11 mouse cellular contexts compared by ENCODE assay signal in genomic region chr1:136381169-136381568, GRCm38 (mm10). TPM values are rescaled to one million over a fixed set of nuclear protein-coding genes. Genes with fewer than 3 reads are reported as not detected.
A peak's percentile ranks its signal among the peaks of the same experiment; 100 is the strongest.
DNase-seq lines count a peak whose midpoint lies in the region; ATAC-seq lines count a peak whose summit lies in the region.
"Had no signal": no experiment of that assay in that cellular context is flagged by ENCODE, and none has a peak within 500 bp of the region (broad histone marks: within the 10 kb centered on the region; RNA-seq: fewer than 3 reads in every experiment).

No protein-coding gene starts in this region.

- peak; percentile 33 for DNase-seq in adrenal gland, postnatal 14 days
- no peak for DNase-seq in adrenal gland, adult 8-10 months
- DNase-seq in midbrain, embryonic 11.5 days (ENCODE audit: low spot score, missing footprints): peak; percentile 45
- peak; percentile 32 to 37 for DNase-seq in lung, postnatal 4 days
- no peak for DNase-seq in left cerebral cortex, adult 11 months (ENCODE audit: low spot score)

- no peak overlapping the region for H3K4me3 ChIP-seq in midbrain, embryonic 11.5 days (ENCODE audit: low read depth, low read length)
- H3K4me3 ChIP-seq in midbrain, embryonic 16.5 days (ENCODE audit: low read depth, low read length): no peak overlapping the region
- H3K4me3 ChIP-seq in heart, embryonic 16.5 days (ENCODE audit: low read length): no peak overlapping the region
- H3K4me3 ChIP-seq: limb, embryonic 10.5 days; stomach, embryonic 15.5 days had no signal

- no peak overlapping the region for H3K4me2 ChIP-seq in midbrain, embryonic 11.5 days
- no peak overlapping the region for H3K4me2 ChIP-seq in midbrain, embryonic 16.5 days (ENCODE audit: low read length)
- H3K4me2 ChIP-seq in heart, embryonic 16.5 days (ENCODE audit: low read depth, low read length): no peak overlapping the region
- H3K4me2 ChIP-seq: stomach, embryonic 15.5 days had no signal

- no peak overlapping the region for H3K9ac ChIP-seq in midbrain, embryonic 11.5 days (ENCODE audit: low read length)
- H3K9ac ChIP-seq in midbrain, embryonic 16.5 days (ENCODE audit: low read depth, low read length): no peak overlapping the region
- no peak overlapping the region for H3K9ac ChIP-seq in heart, embryonic 16.5 days (ENCODE audit: low read length)
- H3K9ac ChIP-seq: stomach, embryonic 15.5 days had no signal

- WGBS in midbrain, embryonic 11.5 days: 88% methylated on average over 6 of the region's 6 CpGs
- 74% methylated on average over 6 of the region's 6 CpGs for WGBS in midbrain, embryonic 16.5 days
- 63% methylated on average over 6 of the region's 6 CpGs for WGBS in heart, embryonic 16.5 days

- H3K9me3 ChIP-seq in midbrain, embryonic 11.5 days (ENCODE audit: control insufficient read depth, low read length): no peaks in the 10 kb centered on the region
- 0 out of 2 replicates have a peak, but pooled peaks cover 4% of the 10 kb centered on the region for H3K9me3 ChIP-seq in midbrain, embryonic 16.5 days (replicated peaks; ENCODE audit: control insufficient read depth, low read length, poor library complexity, severe bottlenecking)
- peaks cover 3% of the 10 kb centered on the region; the same call in 1 of the 2 replicates for H3K9me3 ChIP-seq in heart, embryonic 16.5 days (replicated peaks; ENCODE audit: control insufficient read depth, low read length)
- H3K9me3 ChIP-seq: limb, embryonic 10.5 days; stomach, embryonic 15.5 days had no signal

- ATAC-seq in midbrain, embryonic 11.5 days (ENCODE audit: low FRiP score): no peak
- ATAC-seq in midbrain, embryonic 16.5 days: no peak
- no peak; the same call in 1 of the 2 replicates for ATAC-seq in heart, embryonic 16.5 days (replicated peaks; ENCODE audit: extremely low read depth, insufficient read depth, low FRiP score)
- no peak for ATAC-seq in inflammation-experienced regulatory T-cells, adult 6 months

- no peaks in the 10 kb centered on the region for H3K27me3 ChIP-seq in midbrain, embryonic 11.5 days (ENCODE audit: control insufficient read depth, insufficient read depth, low read length)
- no peaks in the 10 kb centered on the region for H3K27me3 ChIP-seq in midbrain, embryonic 16.5 days (ENCODE audit: control insufficient read depth, insufficient read depth, low read depth, low read length)
- H3K27me3 ChIP-seq in heart, embryonic 16.5 days (ENCODE audit: control insufficient read depth, insufficient read depth, low read length): no peaks in the 10 kb centered on the region
- H3K27me3 ChIP-seq: stomach, embryonic 15.5 days had no signal

- no peaks in the 10 kb centered on the region for H3K4me1 ChIP-seq in midbrain, embryonic 11.5 days (ENCODE audit: control insufficient read depth, insufficient read depth, low read length)
- no peaks in the 10 kb centered on the region for H3K4me1 ChIP-seq in midbrain, embryonic 16.5 days (ENCODE audit: control insufficient read depth, insufficient read depth, low read length)
- no peaks in the 10 kb centered on the region for H3K4me1 ChIP-seq in heart, embryonic 16.5 days (ENCODE audit: control insufficient read depth, insufficient read depth, low read length)
- H3K4me1 ChIP-seq: limb, embryonic 10.5 days; stomach, embryonic 15.5 days had no signal

- H3K27ac ChIP-seq in midbrain, embryonic 11.5 days (ENCODE audit: low read depth, low read length): no peak overlapping the region
- no peak overlapping the region for H3K27ac ChIP-seq in midbrain, embryonic 16.5 days (ENCODE audit: low read length)
- H3K27ac ChIP-seq in heart, embryonic 16.5 days (ENCODE audit: low read length): peak overlapping the region; percentile 21; the same call in 1 of the 2 replicates
- H3K27ac ChIP-seq: limb, embryonic 10.5 days; macrophage; stomach, embryonic 15.5 days had no signal

- no peaks in the 10 kb centered on the region for H3K36me3 ChIP-seq in midbrain, embryonic 11.5 days (ENCODE audit: control insufficient read depth, insufficient read depth, low read length)
- no peaks in the 10 kb centered on the region for H3K36me3 ChIP-seq in midbrain, embryonic 16.5 days (ENCODE audit: control insufficient read depth, insufficient read depth, low read length)
- H3K36me3 ChIP-seq in heart, embryonic 16.5 days (ENCODE audit: control insufficient read depth, insufficient read depth): no peaks in the 10 kb centered on the region
- H3K36me3 ChIP-seq: limb, embryonic 10.5 days; stomach, embryonic 15.5 days had no signal

RNA-seq across cellular contexts. Expression of gene Ddx59, which starts 33.9 kb away (rescaled TPM):
- total RNA-seq in adrenal gland, postnatal 14 days (2021): 14.0 and 14.2 TPM in 2 replicates
- 10 to 100 TPM; 12.1 to 13.5 (median 12.9) TPM for total RNA-seq in adrenal gland, adult 8-10 months (2022)
- 20.3 and 20.5 TPM in 2 replicates for polyA plus RNA-seq in midbrain, embryonic 11.5 days (2014; fragmentation: Nextera tagmentation; extraction: Ambion mirVana)
- polyA plus RNA-seq in midbrain, embryonic 16.5 days (2015; fragmentation: Nextera tagmentation; extraction: Ambion mirVana): 14.5 and 16.0 TPM in 2 replicates
- polyA plus RNA-seq in heart, embryonic 16.5 days (2015; fragmentation: Nextera tagmentation; extraction: Ambion mirVana): 12.7 TPM in 2 replicates
- polyA plus RNA-seq in inflammation-experienced regulatory T-cells, adult 6 months (2017; shearing (Covaris generic)): 1 to 10 TPM; 4.6 to 8.1 (median 6.4) TPM

RNA-seq across cellular contexts. Expression of gene Camsap2, which starts 35.3 kb away (rescaled TPM):
- 47.2 and 47.8 TPM in 2 replicates for total RNA-seq in adrenal gland, postnatal 14 days (2021)
- total RNA-seq in adrenal gland, adult 8-10 months (2022): 10 to 100 TPM; 31.6 to 46.8 (median 39.7) TPM
- polyA plus RNA-seq in midbrain, embryonic 11.5 days (2014; fragmentation: Nextera tagmentation; extraction: Ambion mirVana): 32.7 and 35.3 TPM in 2 replicates
- 27.2 and 32.3 TPM in 2 replicates for polyA plus RNA-seq in midbrain, embryonic 16.5 days (2015; fragmentation: Nextera tagmentation; extraction: Ambion mirVana)
- polyA plus RNA-seq in heart, embryonic 16.5 days (2015; fragmentation: Nextera tagmentation; extraction: Ambion mirVana): 5.4 and 5.6 TPM in 2 replicates
- 1 to 10 TPM; 2.2 to 6.3 (median 5.8) TPM for polyA plus RNA-seq in inflammation-experienced regulatory T-cells, adult 6 months (2017; shearing (Covaris generic))

Comparison
In these comparisons a context has a peak if more than half of its experiments do, and no peak if none do; other contexts are left out.
1. DNase-seq: peak in adrenal gland, postnatal 14 days (single experiment), midbrain, embryonic 11.5 days (single experiment) and lung, postnatal 4 days (2 of 2); none in adrenal gland, adult 8-10 months (single experiment) and left cerebral cortex, adult 11 months (single experiment).